Mouse (Mus musculus) ZHBTc4 (cell line): ENCODE results near the gene Hecw1.

Experiments used
- DNase-seq: peaks from one replicate; pipeline ENCODE4 v3.0.0-alpha.2; 2011; ENCODE audit warnings: low read depth, low spot score

Hecw1 gene

GRCm38 (mm10) chr13:14374470-14374869, 148.6 kb downstream of the Hecw1 start:
- no peak for DNase-seq

DNA sequence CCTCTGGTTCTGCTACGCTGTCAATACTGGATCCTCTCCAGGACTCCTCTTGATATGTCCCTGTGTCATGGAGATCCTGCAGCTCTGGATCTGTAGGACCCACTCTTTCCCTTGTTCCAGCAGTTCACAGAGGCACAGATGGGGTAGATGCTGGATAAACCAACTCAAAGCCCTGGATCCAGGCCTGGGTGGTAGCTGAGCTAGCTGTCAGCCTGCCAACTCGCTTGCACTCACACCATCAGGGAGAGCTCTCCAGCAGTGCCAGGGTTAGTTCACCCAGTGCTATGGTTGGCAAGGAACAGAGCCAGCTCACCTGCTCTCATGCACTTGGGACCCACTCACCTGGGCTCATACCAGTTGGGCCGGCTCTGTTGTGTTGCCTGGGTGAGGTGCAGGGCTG, 157.5 kb downstream of the Hecw1 start:
- DNase-seq = no peak

DNA sequence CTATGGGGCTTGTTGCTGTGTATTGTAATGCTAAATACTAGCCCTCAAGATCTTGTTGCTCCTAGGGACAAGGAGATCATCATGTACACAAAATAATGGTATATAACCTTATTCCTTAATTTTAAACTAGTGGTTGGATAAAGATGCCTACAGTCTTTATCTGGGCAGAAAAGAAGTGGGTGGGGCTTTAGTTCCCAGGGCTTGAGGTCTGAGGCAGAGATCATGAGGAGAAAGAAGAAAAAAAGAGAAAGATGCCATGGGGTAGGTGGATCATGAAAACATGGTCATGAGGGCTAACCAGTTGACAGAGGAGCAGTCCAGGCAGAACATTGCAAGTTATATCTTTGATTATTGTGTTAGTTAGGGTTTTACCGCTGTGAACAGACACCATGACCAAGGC, 195.8 kb downstream of the Hecw1 start:
- no peak for DNase-seq

GRCm38 (mm10) chr13:14306617-14307016, 216.4 kb downstream of the Hecw1 start:
- peak; percentile 35 for DNase-seq

GRCm38 (mm10) chr13:14304103-14304502, 218.9 kb downstream of the Hecw1 start:
- no peak for DNase-seq

DNA sequence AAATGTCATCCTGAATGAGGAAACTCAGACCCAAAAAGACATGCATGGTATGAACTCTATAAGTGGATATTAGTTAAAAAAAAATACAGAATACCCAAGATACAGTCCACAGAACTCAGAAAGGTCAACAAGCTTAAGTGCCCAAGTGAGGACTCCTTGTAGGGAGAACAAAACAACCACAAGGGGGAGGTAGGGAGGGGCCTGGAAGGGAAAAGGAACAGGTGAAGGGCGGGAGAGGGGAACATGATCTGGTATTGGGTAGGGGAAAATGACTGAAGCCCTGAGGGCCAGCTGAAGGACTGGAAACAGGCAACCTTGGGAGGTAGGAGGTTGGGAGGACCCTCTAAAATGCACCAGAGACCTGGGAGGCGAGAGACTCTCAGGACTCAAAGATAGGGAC, 220.1 kb downstream of the Hecw1 start:
- DNase-seq = peak; percentile 51

DNA sequence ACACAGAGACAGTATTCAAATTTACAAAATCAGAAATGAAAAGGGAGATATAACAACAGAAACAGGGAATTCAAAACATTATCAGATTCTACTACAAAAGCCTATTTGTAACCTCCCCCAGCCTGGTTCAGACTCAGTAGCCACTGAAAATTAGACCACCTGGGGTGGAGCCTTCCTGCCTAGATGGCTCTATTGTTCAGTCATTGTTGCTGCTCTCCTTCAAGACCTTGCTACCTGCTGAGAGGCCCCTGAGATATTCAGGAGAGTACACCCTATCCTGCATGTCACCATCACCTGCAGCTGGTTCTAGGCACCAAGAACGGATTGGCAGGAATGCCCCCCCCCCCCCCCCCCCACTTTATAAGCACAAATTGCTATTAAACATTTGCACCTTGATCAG, 233.0 kb downstream of the Hecw1 start:
- peak; percentile 92 for DNase-seq

- DNase-seq = no peak
Observed at GRCm38 (mm10) chr13:14271476-14271875, 251.6 kb downstream of the Hecw1 start.

DNA sequence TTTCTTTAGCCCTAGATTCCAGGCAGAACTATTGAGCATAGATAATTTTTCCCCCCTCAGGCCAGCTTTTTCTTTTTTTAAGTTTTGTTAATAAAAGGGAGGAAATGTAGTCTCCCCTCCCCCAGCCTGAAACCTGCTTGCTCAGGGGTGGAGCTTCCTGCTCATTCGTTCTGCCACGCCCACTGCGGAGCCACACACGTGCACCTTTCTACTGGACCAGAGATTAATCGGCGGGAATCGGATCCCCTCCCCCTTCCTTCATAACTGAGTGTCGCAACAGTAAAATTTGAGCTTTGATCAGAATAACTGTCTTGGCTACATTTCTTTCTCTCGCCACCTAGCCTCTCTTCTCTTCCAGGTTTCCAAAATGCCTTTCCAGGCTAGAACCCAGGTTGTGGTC, 262.1 kb downstream of the Hecw1 start:
- peak; percentile 7 for DNase-seq

GRCm38 (mm10) chr13:14245946-14246345, 277.1 kb downstream of the Hecw1 start:
- peak; percentile 50 for DNase-seq

DNA sequence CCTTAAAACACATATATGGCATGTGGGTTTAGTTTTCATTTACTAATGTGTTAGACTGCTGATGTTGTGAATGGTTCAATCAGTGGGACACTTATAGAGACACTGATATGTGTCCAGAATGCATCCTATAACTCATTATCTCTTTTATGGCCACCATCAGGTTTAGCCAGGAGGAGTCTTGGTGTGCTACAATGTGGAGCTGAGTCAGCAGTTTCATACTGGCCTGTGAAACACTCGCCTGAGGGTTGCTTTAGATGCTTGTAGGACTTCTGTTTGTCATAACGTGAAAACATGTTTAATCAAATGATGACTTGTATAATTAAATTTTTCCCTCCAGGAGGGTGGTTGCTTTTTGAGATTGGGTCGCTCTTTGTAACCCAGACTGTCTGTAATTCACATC, 343.4 kb downstream of the Hecw1 start:
- no peak for DNase-seq

GRCm38 (mm10) chr13:14177989-14178388, 345.0 kb downstream of the Hecw1 start:
- peak; percentile 16 for DNase-seq
